Comparison of ENCODE assay signal across 23 mouse cellular contexts in the genomic region with DNA sequence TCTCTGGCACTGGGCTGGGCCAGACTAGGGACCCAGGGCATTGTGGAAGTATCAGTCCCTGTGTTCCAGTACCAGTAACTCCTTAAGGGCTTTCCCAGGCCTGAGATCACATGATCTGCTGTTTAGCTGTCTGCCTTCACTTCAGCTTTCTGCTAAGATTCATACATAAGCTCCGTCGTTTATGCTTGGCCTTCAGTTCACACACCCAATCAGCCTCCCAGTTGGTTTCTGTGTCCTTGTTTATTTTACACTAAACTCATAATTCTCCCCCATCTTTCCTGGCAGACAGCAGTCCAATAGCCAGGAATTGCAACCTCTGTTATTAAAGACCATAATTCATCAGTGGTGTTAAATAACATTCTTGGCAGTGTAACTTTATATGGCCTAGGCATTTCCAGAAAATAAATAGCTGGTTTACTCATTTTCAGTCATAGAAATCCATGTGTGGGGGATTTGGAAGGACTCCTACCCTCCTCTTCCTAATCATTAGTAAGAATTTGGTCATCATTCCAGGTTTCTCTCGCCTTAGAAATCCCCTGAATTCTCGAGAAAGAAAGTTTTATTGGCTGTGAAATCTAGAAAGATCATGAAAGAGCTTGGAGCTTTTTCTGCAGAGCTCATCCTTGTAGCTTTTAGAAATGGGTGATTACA. TPM values are rescaled to one million over a fixed set of nuclear protein-coding genes. Genes with fewer than 3 reads are reported as not detected.
A peak's percentile ranks its signal among the peaks of the same experiment; 100 is the strongest.
DNase-seq lines count a peak whose midpoint lies in the region; ATAC-seq lines count a peak whose summit lies in the region.
"Had no signal": no experiment of that assay in that cellular context is flagged by ENCODE, and none has a peak within 500 bp of the region (broad histone marks: within the 10 kb centered on the region; RNA-seq: fewer than 3 reads in every experiment).

No protein-coding gene starts in this region.

- H3K4me2 ChIP-seq in kidney, embryonic 16.5 days (replicated peaks; ENCODE audit: low read depth, low read length), result no peak overlapping the region
- no peak overlapping the region for H3K4me2 ChIP-seq in midbrain, embryonic 11.5 days
- H3K4me2 ChIP-seq: midbrain, embryonic 15.5 days; neural tube, embryonic 15.5 days had no signal

- H3K4me1 ChIP-seq in kidney, embryonic 16.5 days (ENCODE audit: insufficient read depth, low read length), result peaks cover 26% of the 10 kb centered on the region; the same call in 1 of the 2 replicates
- H3K4me1 ChIP-seq in midbrain, embryonic 11.5 days (ENCODE audit: control insufficient read depth, insufficient read depth, low read length), result no peaks in the 10 kb centered on the region
- H3K4me1 ChIP-seq in midbrain, embryonic 10.5 days, result peaks cover 3% of the 10 kb centered on the region; the same call in 1 of the 2 replicates
- peaks cover 13% of the 10 kb centered on the region for H3K4me1 ChIP-seq in limb, embryonic 10.5 days
- H3K4me1 ChIP-seq: heart, embryonic 10.5 days had no signal

- peak; percentile 49; the same call in 1 of the 2 replicates for ATAC-seq in kidney, embryonic 16.5 days (ENCODE audit: low FRiP score, low TSS enrichment)
- no peak for ATAC-seq in midbrain, embryonic 11.5 days (ENCODE audit: low FRiP score)
- ATAC-seq: forebrain, embryonic 14.5 days; hindbrain, postnatal 0 days; intestine, postnatal 0 days; liver, postnatal 0 days; midbrain, embryonic 15.5 days had no signal

- H3K4me3 ChIP-seq in kidney, embryonic 16.5 days (ENCODE audit: low read length), result no peak overlapping the region
- H3K4me3 ChIP-seq in midbrain, embryonic 11.5 days (ENCODE audit: low read depth, low read length), result no peak overlapping the region
- H3K4me3 ChIP-seq in midbrain, embryonic 10.5 days, result no peak overlapping the region
- H3K4me3 ChIP-seq in limb, embryonic 10.5 days, result no peak overlapping the region
- H3K4me3 ChIP-seq: erythroblast, embryonic 14.5 days; heart, embryonic 10.5 days; hindbrain, embryonic 10.5 days; midbrain, embryonic 15.5 days; neural tube, embryonic 15.5 days had no signal

- H3K9ac ChIP-seq in kidney, embryonic 16.5 days (replicated peaks; ENCODE audit: low read length), result 0 out of 2 replicates have a peak overlapping the region, but pooled peaks have one; percentile 9
- H3K9ac ChIP-seq in midbrain, embryonic 11.5 days (ENCODE audit: low read length), result no peak overlapping the region
- H3K9ac ChIP-seq: liver, postnatal 0 days; midbrain, embryonic 15.5 days; neural tube, embryonic 15.5 days had no signal

- peak overlapping the region; percentile 55 for H3K27ac ChIP-seq in kidney, embryonic 16.5 days (ENCODE audit: low read length)
- H3K27ac ChIP-seq in midbrain, embryonic 11.5 days (ENCODE audit: low read depth, low read length), result no peak overlapping the region
- H3K27ac ChIP-seq in midbrain, embryonic 10.5 days (replicated peaks), result no peak overlapping the region
- H3K27ac ChIP-seq in limb, embryonic 10.5 days, result peak overlapping the region; percentile 17; the same call in 1 of the 2 replicates
- H3K27ac ChIP-seq: heart, embryonic 10.5 days; hindbrain, embryonic 10.5 days; hindbrain, postnatal 0 days; midbrain, embryonic 15.5 days; neural tube, embryonic 15.5 days had no signal

- no peaks in the 10 kb centered on the region for H3K36me3 ChIP-seq in kidney, embryonic 16.5 days (ENCODE audit: insufficient read depth, low read length)
- no peaks in the 10 kb centered on the region for H3K36me3 ChIP-seq in midbrain, embryonic 11.5 days (ENCODE audit: control insufficient read depth, insufficient read depth, low read length)
- no peaks in the 10 kb centered on the region for H3K36me3 ChIP-seq in midbrain, embryonic 10.5 days
- no peaks in the 10 kb centered on the region for H3K36me3 ChIP-seq in limb, embryonic 10.5 days
- H3K36me3 ChIP-seq: heart, embryonic 10.5 days; hindbrain, embryonic 10.5 days; midbrain, embryonic 15.5 days; neural tube, embryonic 15.5 days had no signal

- no peaks in the 10 kb centered on the region for H3K27me3 ChIP-seq in kidney, embryonic 16.5 days (ENCODE audit: insufficient read depth, low read length)
- no peaks in the 10 kb centered on the region for H3K27me3 ChIP-seq in midbrain, embryonic 11.5 days (ENCODE audit: control insufficient read depth, insufficient read depth, low read length)
- H3K27me3 ChIP-seq in midbrain, embryonic 10.5 days (ENCODE audit: low read depth, poor library complexity, severe bottlenecking), result no peaks in the 10 kb centered on the region
- H3K27me3 ChIP-seq in limb, embryonic 10.5 days (ENCODE audit: low read depth, poor library complexity, severe bottlenecking), result no peaks in the 10 kb centered on the region
- H3K27me3 ChIP-seq: midbrain, embryonic 15.5 days; neural tube, embryonic 15.5 days had no signal

- H3K9me3 ChIP-seq in kidney, embryonic 16.5 days (ENCODE audit: low read length), result no peaks in the 10 kb centered on the region
- H3K9me3 ChIP-seq in midbrain, embryonic 11.5 days (ENCODE audit: control insufficient read depth, low read length), result no peaks in the 10 kb centered on the region
- no peaks in the 10 kb centered on the region for H3K9me3 ChIP-seq in midbrain, embryonic 10.5 days (replicated peaks)
- H3K9me3 ChIP-seq in limb, embryonic 10.5 days (replicated peaks), result no peaks in the 10 kb centered on the region
- H3K9me3 ChIP-seq: heart, embryonic 10.5 days; hindbrain, embryonic 10.5 days; midbrain, embryonic 15.5 days; neural tube, embryonic 15.5 days had no signal

- no peak for DNase-seq in kidney, adult 18-20 months
- DNase-seq in midbrain, embryonic 11.5 days (ENCODE audit: low spot score, missing footprints), result peak; percentile 57
- no peak for DNase-seq in midbrain, embryonic 10.5 days (ENCODE audit: low spot score)
- DNase-seq in limb, embryonic 10.5 days (ENCODE audit: low spot score), result no peak
- DNase-seq in embryo, embryonic 10 days (ENCODE audit: low spot score), result no peak
- no peak for DNase-seq in right cerebral cortex, postnatal 25 days
- DNase-seq: adrenal gland, postnatal 14 days; B cell, adult 2 months; cerebellum, adult 11-12 months; cerebellum, postnatal 25 days; liver, postnatal 0 days; right cerebral cortex, postnatal 14 days; thymus, adult 18-20 months; thymus, postnatal 4 days had no signal

- 20% methylated on average over 4 of the region's 4 CpGs for WGBS in kidney, embryonic 16.5 days
- WGBS in midbrain, embryonic 11.5 days, result 84% methylated on average over 4 of the region's 4 CpGs
- 87% methylated on average over 4 of the region's 4 CpGs for WGBS in midbrain, embryonic 10.5 days
- 66% methylated on average over 4 of the region's 4 CpGs for WGBS in limb, embryonic 10.5 days

RNA-seq across cellular contexts. Expression of a gene that starts 7.8 kb away (rescaled TPM):
- polyA plus RNA-seq in kidney, embryonic 16.5 days (2015; fragmentation: Nextera tagmentation; extraction: Ambion mirVana), result 2.0 and 2.4 TPM in 2 replicates
- 1.2 and 1.5 TPM in 2 replicates for polyA plus RNA-seq in midbrain, embryonic 11.5 days (2014; fragmentation: Nextera tagmentation; extraction: Ambion mirVana)
- polyA plus RNA-seq in midbrain, embryonic 10.5 days (2016; fragmentation: Nextera tagmentation; extraction: Ambion mirVana), result 1.00 and 1.2 TPM in 2 replicates
- 1.3 and 2.1 TPM in 2 replicates for polyA plus RNA-seq in limb, embryonic 10.5 days (2016; fragmentation: Nextera tagmentation; extraction: Ambion mirVana)
- polyA plus RNA-seq: erythroblast, embryonic 14.5 days had no signal

Comparison
In these comparisons a context has a peak if more than half of its experiments do, and no peak if none do; other contexts are left out.
1. H3K27ac ChIP-seq: peak in kidney, embryonic 16.5 days (single experiment) and limb, embryonic 10.5 days (single experiment); none in midbrain, embryonic 11.5 days (single experiment) and midbrain, embryonic 10.5 days (single experiment).